Mouse (Mus musculus) neural tube, embryonic 15.5 days (tissue): ENCODE measurements around the gene Abcc10. TPM values are rescaled to one million over a fixed set of nuclear protein-coding genes. Genes with fewer than 3 reads are reported as not detected.

Experiments
- ATAC-seq: fragments of 200-750 bp; cut with Nextera tagmentation; 2 replicates; pipeline ENCODE4 v1.8.0; 2017; ENCODE audit warnings: mild to moderate bottlenecking, moderate TSS enrichment, moderate library complexity; ENCODE audit not compliant: low FRiP score
- H3K27ac ChIP-seq: fragments of 300-500 bp; sonication (generic); replicated peaks from 2 replicates; pipeline ENCODE4 v1.5.1; 2015; ENCODE audit warnings: mild to moderate bottlenecking, inconsistent platforms
- H3K27me3 ChIP-seq: fragments of 300-500 bp; sonication (generic); replicated peaks from 2 replicates; pipeline ENCODE4 v1.6.1; 2015; ENCODE audit warnings: inconsistent platforms
- H3K36me3 ChIP-seq: fragments of 300-500 bp; sonication (generic); 2 replicates; pipeline ENCODE4 v1.6.1; 2015; ENCODE audit warnings: inconsistent platforms
- H3K4me1 ChIP-seq: fragments of 300-500 bp; sonication (generic); 2 replicates; pipeline ENCODE4 v1.6.1; 2015; ENCODE audit warnings: inconsistent platforms
- H3K4me2 ChIP-seq: fragments of 300-500 bp; sonication (generic); 2 replicates; pipeline ENCODE4 v1.6.1; 2015; ENCODE audit warnings: inconsistent platforms, mild to moderate bottlenecking, moderate library complexity
- H3K4me3 ChIP-seq: fragments of 300-500 bp; sonication (generic); replicated peaks from 2 replicates; pipeline ENCODE4 v1.5.1; 2015; ENCODE audit warnings: mild to moderate bottlenecking, inconsistent platforms
- H3K9ac ChIP-seq: fragments of 300-500 bp; sonication (generic); replicated peaks from 2 replicates; pipeline ENCODE4 v1.6.1; 2015; ENCODE audit warnings: mild to moderate bottlenecking, inconsistent platforms
- H3K9me3 ChIP-seq: fragments of 300-500 bp; sonication (generic); replicated peaks from 2 replicates; pipeline ENCODE4 v1.6.1; 2016; ENCODE audit warnings: inconsistent platforms
- WGBS: fragments of 180-500 bp; shearing (Covaris S2); methylation state at CpG from one replicate; pipeline ENCODE4 v1.1.7; 2015; ENCODE audit warnings: mixed read lengths; 5-methylcytosine and 5-hydroxymethylcytosine counted together
- polyA plus RNA-seq: library from polyadenylated mRNA; unstranded; fragments of >200 nt; fragmentation: Nextera tagmentation; extraction: Ambion mirVana; gene quantifications from 2 replicates; pipeline ENCODE4 v1.2.1, GENCODE M21; 2015

Abcc10 gene
- polyA plus RNA-seq, 1 experiment from 2014 or later, result 9.3 TPM

DNA sequence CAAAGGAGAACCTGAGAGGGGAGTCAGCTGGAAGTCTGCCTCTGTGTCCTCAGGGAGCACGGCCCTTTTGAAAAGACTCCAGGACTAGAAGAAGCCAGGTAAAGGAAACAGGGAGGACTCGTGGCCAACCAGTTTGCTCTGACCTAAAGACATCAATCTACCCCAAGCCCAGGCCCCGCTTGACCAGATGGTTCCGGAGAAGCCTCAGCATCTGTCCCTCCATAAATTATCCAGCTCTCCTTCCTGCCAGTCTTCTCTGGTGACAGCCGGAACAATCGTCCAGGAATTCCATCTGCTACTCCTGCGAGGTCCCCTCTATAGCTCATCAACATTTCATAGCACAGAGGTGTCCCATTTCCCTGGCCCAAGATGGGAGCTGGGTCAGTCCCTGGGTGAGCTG, 43.5 kb downstream of the Abcc10 start:
- Histone ChIP-seq H3K36me3 (no peaks in the 10 kb centered on the region), H3K4me1 (peaks cover 23% of the 10 kb centered on the region), H3K9me3 (no peaks in the 10 kb centered on the region), H3K27ac (no peak overlapping the region), H3K4me3 (no peak overlapping the region), H3K27me3 (no peaks in the 10 kb centered on the region), H3K9ac (no peak overlapping the region), H3K4me2 (no peak overlapping the region)
- no peak for ATAC-seq
- WGBS, result 35% methylated on average over 7 of the region's 7 CpGs

DNA sequence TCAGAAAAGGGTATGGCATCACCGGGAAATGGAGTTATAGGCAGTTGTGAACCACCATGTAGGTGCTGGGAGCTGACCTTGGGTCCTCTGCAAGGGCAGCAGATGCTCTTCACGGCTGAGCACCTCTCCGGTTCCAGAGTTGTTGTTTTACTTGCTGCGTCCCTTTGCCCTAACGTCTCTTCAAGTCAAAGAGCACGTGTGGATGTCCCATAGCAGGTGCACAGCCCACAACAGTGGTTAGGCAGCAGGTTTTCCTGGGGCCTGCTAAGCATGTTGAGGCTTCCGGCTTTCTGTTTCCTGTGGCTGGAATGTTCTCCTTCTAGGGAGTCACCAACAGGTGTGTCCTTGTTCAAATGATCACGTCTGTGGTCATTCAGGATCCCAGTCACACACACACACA, 44.2 kb downstream of the Abcc10 start:
- no peak overlapping the region for H3K9ac ChIP-seq
- peaks cover 5% of the 10 kb centered on the region; the same call in 1 of the 2 replicates for H3K36me3 ChIP-seq
- H3K9me3 ChIP-seq, result no peaks in the 10 kb centered on the region
- WGBS, result 86% methylated on average over 8 of the region's 8 CpGs
- H3K27me3 ChIP-seq, result no peaks in the 10 kb centered on the region
- no peak overlapping the region for H3K27ac ChIP-seq
- ATAC-seq, result no peak
- H3K4me3 ChIP-seq, result no peak overlapping the region
- no peak overlapping the region for H3K4me2 ChIP-seq
- H3K4me1 ChIP-seq, result peaks cover 23% of the 10 kb centered on the region

DNA sequence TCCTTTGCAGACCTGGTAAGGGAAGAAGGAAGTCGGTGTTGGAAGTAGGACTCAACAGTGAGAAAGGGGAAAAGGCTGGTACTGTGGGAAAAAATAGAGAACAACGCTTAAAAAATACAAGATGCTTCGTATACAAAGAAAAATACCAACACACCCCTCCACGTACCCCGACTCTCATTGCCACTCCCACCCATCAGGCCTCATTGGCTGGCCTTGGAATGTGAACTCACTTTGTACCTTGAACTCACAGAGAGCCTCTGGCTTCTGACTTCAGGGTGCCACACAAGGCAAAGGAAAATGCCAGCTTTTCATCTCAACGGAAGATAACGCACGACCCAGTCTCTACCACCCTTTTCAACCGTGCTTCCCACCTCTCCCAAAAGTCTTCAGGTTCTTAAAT, 45.0 kb downstream of the Abcc10 start:
- Histone ChIP-seq H3K9me3 (no peaks in the 10 kb centered on the region), H3K9ac (peak overlapping the region; percentile 62), H3K36me3 (peaks cover 8% of the 10 kb centered on the region), H3K4me1 (peaks cover 23% of the 10 kb centered on the region), H3K27ac (peak overlapping the region; percentile 80), H3K4me3 (peak overlapping the region; percentile 59), H3K4me2 (peak overlapping the region; percentile 97), H3K27me3 (no peaks in the 10 kb centered on the region)
- peak; percentile 51; the same call in 1 of the 2 replicates for ATAC-seq
- WGBS, result 25% methylated on average over 9 of the region's 9 CpGs

DNA sequence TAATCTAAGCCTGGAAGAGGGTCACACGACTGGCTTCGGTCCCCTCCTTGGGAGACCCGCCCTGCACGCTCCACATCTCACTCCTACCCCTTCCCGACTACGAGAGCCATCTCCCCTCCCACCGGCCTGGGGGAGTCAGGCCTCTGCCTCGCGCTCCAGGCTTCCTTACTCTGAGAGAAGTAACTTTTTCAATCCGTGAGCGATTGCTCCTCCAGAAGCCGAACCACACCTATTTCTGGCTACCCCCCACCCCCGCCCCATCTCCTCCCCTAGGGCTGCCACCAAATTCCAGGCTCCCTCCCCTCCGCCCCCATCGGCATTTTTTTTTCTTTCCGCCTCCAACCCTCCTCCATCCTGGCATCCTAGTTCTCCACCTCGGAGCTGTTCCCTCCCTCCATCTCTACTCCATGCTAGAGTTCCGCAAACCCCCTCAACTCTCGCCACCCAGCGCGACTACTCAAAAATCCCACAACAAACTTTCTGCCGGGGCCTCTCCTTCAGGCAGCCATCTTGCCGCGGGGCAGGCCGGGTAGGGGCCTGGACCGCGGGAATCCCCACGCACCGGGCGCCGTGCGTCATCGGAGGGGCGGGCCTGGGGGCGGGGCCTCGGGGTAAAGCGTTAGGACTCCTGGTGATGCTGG, 45.5 kb downstream of the Abcc10 start, which contains the start of gene Tjap1:
Tjap1 (minus strand) TSS at position 544 of the 641 bp plus-strand sequence.
- Histone ChIP-seq H3K27me3 (no peaks in the 10 kb centered on the region), H3K4me3 (peak within 1 kb of the TSS; percentile 59), H3K36me3 (peaks cover 11% of the 10 kb centered on the region), H3K9me3 (no peaks in the 10 kb centered on the region), H3K4me1 (peaks cover 23% of the 10 kb centered on the region), H3K27ac (peak within 1 kb of the TSS; percentile 80), H3K4me2 (peak within 1 kb of the TSS; percentile 97), H3K9ac (peak within 1 kb of the TSS; percentile 62)
- WGBS, result under 1% methylated on average over 37 of the region's 37 CpGs
- peak; percentile 98 for ATAC-seq

DNA sequence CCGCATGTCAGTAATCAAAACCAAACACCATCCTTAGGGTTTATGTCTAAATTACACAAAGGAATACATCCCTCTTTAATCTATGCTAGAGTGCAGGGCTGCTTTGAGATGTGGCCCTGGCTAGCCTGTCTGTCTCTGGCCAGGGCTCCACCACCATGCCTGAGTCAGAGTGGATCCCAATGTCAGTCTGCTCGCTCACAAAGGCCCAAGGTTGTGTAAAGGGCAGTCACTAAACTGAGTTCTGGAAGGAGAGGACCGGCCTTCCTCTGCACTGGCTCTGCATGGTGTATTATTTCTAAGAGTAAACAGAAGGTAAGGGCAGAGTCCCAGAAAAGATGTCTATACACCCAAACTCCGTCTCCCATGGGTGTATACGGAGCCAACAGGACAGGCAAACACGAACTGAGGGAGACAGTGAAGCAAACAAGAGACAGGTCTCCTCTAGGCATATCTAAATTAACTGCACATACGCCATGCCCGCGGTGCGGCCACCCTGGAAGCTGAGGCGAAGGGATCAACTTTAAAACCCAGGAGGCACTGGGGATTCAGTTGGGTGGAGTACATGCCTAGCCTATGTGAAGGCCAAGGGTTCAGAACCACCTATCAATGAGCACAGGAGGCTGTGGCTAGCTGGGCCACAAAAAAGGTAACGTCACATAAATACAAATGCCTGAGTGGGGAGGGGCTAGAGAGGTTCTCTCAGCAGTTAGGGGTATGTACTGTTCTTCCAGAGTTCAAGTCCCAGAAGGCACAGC, 50.0 kb downstream of the Abcc10 start:
- 92% methylated on average over 12 of the region's 12 CpGs for WGBS
- H3K36me3 ChIP-seq, result peaks cover 11% of the 10 kb centered on the region
- H3K4me1 ChIP-seq, result peaks cover 21% of the 10 kb centered on the region
- no peaks in the 10 kb centered on the region for H3K27me3 ChIP-seq
- H3K4me3 ChIP-seq, result no peak overlapping the region
- no peak overlapping the region for H3K27ac ChIP-seq
- no peak for ATAC-seq
- no peak overlapping the region for H3K4me2 ChIP-seq
- no peaks in the 10 kb centered on the region for H3K9me3 ChIP-seq
- no peak overlapping the region for H3K9ac ChIP-seq

DNA sequence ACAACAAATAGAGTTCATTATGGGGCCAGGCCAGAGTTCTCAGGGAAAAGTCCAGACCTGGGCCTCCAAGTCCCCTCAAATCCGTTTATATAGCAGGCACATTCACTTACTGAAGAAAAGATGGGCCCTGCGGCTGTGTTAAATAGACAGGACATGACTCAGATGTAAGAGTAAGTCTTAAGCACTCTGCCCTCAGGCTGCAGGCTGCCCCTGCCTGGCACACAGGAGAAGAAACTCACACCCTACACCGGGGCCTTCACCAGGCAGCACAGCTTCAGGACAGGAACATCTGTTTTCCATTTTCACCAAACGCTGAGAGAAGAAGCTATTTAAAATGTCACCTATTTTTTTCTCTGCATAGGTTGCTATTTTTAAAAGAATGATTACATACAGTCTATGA, 50.6 kb downstream of the Abcc10 start:
- WGBS, result 79% methylated on average over 4 of the region's 4 CpGs

DNA sequence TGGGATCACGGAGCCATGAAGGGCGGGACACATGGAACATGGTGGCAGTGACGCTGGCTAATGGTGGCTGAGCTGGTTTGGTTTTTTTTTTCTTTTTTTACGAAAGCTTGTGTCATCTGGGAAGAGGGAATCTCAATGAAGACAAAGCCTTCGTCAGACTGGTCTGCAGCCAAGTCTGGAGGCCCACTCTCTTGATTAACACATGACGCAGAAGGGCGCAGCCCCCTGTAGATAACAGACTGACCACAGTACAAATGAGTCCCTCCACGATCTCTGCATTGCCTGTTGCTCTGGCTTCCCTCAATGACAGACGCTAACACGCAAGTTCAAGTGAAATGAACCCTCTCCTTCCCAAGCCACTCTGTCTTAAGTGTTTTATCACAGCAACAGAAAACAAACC, 52.6 kb downstream of the Abcc10 start:
- WGBS, result 91% methylated on average over 10 of the region's 10 CpGs
- Histone ChIP-seq H3K27ac (no peak overlapping the region), H3K4me3 (no peak overlapping the region), H3K9me3 (no peaks in the 10 kb centered on the region), H3K9ac (no peak overlapping the region), H3K27me3 (no peaks in the 10 kb centered on the region), H3K4me2 (no peak overlapping the region), H3K36me3 (peaks cover 25% of the 10 kb centered on the region), H3K4me1 (0 out of 2 replicates have a peak, but pooled peaks cover 2% of the 10 kb centered on the region)
- no peak for ATAC-seq

More for the DNA sequence above, 50.6 kb downstream of the Abcc10 start:
- peaks cover 11% of the 10 kb centered on the region for H3K36me3 ChIP-seq
- ATAC-seq, result no peak
- H3K27me3 ChIP-seq, result no peaks in the 10 kb centered on the region
- no peak overlapping the region for H3K4me3 ChIP-seq
- H3K9ac ChIP-seq, result no peak overlapping the region
- H3K9me3 ChIP-seq, result no peaks in the 10 kb centered on the region
- H3K4me1 ChIP-seq, result peaks cover 19% of the 10 kb centered on the region
- no peak overlapping the region for H3K27ac ChIP-seq
- H3K4me2 ChIP-seq, result no peak overlapping the region

DNA sequence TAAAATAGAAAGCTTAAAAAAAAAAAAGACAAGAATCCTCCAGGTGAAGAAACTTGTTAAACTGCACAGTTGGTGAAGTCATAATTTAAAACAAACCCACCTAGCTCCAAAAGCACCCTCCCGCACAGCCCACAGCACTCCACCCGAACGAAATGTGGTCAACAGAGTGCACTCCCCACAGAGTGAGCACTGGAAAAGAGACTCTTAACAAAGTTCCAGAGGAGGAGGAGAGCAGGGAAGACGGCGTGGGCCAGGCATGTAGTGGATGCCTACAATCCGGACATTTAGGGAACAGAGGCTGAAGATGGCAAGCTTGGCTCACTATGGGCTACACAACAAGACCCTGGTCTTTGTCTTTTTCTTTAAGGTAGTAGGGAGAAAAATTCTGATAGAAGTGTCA, 53.1 kb downstream of the Abcc10 start:
- Histone ChIP-seq H3K27me3 (no peaks in the 10 kb centered on the region), H3K27ac (no peak overlapping the region)
- 93% methylated on average over 6 of the region's 6 CpGs for WGBS

DNA sequence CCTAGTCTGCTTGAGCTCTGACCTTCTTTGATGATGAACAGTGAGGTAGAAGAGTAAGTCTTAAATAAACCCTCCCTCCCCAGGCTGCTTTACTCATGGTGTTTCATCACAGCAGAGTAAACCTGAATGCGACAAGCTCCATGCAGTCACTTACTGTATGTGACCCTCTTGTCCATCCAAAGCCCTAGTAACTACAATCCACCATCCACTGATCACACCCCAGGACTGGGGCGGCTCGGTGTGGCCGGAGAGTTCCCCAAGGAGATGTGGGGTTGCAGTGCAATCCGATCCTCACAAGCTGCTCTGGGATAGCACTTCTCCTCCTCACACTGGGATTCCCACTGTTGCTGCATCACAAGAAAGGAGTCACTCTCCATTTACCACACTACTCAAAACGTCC, 53.7 kb downstream of the Abcc10 start:
- Histone ChIP-seq H3K36me3 (peaks cover 25% of the 10 kb centered on the region), H3K27me3 (no peaks in the 10 kb centered on the region), H3K4me3 (no peak overlapping the region), H3K27ac (no peak overlapping the region), H3K4me2 (no peak overlapping the region), H3K4me1 (0 out of 2 replicates have a peak, but pooled peaks cover 2% of the 10 kb centered on the region), H3K9ac (no peak overlapping the region), H3K9me3 (no peaks in the 10 kb centered on the region)
- no peak for ATAC-seq
- 85% methylated on average over 6 of the region's 6 CpGs for WGBS

More for the DNA sequence above, 53.1 kb downstream of the Abcc10 start:
- no peak for ATAC-seq
- 0 out of 2 replicates have a peak, but pooled peaks cover 2% of the 10 kb centered on the region for H3K4me1 ChIP-seq
- H3K4me2 ChIP-seq, result no peak overlapping the region
- no peak overlapping the region for H3K9ac ChIP-seq
- no peaks in the 10 kb centered on the region for H3K9me3 ChIP-seq
- H3K36me3 ChIP-seq, result peaks cover 25% of the 10 kb centered on the region
- H3K4me3 ChIP-seq, result no peak overlapping the region

DNA sequence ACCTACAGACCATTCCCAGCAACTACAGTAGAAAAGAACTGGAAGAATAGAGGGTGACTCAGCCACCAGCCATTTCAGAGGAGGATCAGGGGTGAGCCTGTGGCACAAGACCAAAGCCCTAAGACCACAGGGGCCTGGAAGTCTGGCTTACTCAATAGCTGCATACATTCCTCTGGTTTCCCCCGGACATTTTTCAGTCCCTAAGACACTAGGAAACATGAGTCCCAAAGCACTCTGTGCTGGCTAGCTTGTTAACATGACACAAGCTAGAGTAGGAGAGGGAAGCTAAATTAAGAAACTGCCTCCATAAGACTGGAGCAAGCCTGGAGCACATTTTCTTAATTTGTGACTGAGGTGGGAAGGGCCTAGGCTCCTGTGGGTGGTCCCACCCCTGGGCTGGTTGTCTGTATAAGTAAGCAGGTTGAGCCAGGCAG, 54.3 kb downstream of the Abcc10 start:
- no peak for ATAC-seq

DNA sequence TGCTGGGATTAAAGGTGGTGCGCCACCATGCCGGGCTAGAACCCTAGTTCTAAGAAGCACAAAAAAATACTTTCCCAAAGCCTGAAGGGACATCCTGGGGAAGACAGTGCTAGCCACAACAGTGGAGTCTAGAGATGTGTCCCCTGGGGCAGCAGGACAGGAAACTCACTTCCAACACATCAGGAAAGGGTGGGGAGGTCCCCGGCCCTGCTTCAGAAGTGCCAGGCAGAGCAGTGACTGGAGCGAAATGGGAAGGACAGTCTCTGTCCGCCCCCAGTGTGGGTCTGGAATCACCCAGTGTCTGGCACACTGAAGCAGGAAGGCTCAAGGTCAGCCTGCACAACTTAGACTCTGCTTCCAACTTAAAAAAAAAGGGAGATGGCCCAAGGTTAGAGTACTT, 55.5 kb downstream of the Abcc10 start:
- no peak for ATAC-seq
- Histone ChIP-seq H3K36me3 (peaks cover 14% of the 10 kb centered on the region), H3K27me3 (no peaks in the 10 kb centered on the region), H3K4me3 (no peak overlapping the region), H3K9me3 (no peaks in the 10 kb centered on the region), H3K4me1 (0 out of 2 replicates have a peak, but pooled peaks cover 2% of the 10 kb centered on the region), H3K9ac (no peak overlapping the region), H3K27ac (no peak overlapping the region), H3K4me2 (no peak overlapping the region)
- WGBS, result 90% methylated on average over 5 of the region's 5 CpGs

More for the DNA sequence above, 54.3 kb downstream of the Abcc10 start:
- Histone ChIP-seq H3K4me1 (0 out of 2 replicates have a peak, but pooled peaks cover 2% of the 10 kb centered on the region), H3K9ac (no peak overlapping the region), H3K27me3 (no peaks in the 10 kb centered on the region), H3K4me2 (no peak overlapping the region), H3K36me3 (peaks cover 19% of the 10 kb centered on the region), H3K27ac (no peak overlapping the region), H3K4me3 (no peak overlapping the region), H3K9me3 (no peaks in the 10 kb centered on the region)
- WGBS, result 79% methylated on average over 1 of the region's 1 CpGs

DNA sequence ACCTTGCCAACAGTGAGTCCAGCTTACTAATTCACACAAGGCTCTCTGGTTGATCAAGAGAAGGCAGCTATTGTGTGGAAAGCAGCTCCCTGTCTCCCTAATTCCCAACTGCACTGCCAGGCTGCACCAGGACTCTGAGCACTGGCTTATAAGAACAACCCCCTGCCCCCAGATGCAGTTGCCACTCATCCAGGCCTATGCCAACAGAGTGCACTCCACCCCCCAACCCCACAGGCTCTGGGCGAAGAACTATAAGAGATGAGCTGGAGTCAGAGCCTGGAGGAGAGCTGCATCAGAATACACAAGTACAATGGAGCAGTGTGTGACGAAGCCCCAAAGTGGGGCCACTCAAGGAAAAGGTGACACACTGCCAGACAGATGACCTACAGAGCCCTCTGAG, 56.1 kb downstream of the Abcc10 start:
- no peak overlapping the region for H3K4me2 ChIP-seq
- 0 out of 2 replicates have a peak, but pooled peaks cover 2% of the 10 kb centered on the region for H3K4me1 ChIP-seq
- no peaks in the 10 kb centered on the region for H3K27me3 ChIP-seq
- H3K36me3 ChIP-seq, result peaks cover 14% of the 10 kb centered on the region
- WGBS, result 74% methylated on average over 2 of the region's 2 CpGs
- H3K9me3 ChIP-seq, result no peaks in the 10 kb centered on the region
- ATAC-seq, result no peak
- no peak overlapping the region for H3K4me3 ChIP-seq
- no peak overlapping the region for H3K9ac ChIP-seq
- no peak overlapping the region for H3K27ac ChIP-seq
